Mouse (Mus musculus): ENCODE results near the gene Tcp10c. TPM values are rescaled to one million over a fixed set of nuclear protein-coding genes. Genes with fewer than 3 reads are reported as not detected.
"Not testable (repeated sequence)": the region's sequence is repeated elsewhere in the genome, so short reads cannot be mapped to it uniquely, and the experiment has no call there.

Gene Tcp10c
- total and polyA plus RNA-seq, 3 experiments, result not detected

DNA sequence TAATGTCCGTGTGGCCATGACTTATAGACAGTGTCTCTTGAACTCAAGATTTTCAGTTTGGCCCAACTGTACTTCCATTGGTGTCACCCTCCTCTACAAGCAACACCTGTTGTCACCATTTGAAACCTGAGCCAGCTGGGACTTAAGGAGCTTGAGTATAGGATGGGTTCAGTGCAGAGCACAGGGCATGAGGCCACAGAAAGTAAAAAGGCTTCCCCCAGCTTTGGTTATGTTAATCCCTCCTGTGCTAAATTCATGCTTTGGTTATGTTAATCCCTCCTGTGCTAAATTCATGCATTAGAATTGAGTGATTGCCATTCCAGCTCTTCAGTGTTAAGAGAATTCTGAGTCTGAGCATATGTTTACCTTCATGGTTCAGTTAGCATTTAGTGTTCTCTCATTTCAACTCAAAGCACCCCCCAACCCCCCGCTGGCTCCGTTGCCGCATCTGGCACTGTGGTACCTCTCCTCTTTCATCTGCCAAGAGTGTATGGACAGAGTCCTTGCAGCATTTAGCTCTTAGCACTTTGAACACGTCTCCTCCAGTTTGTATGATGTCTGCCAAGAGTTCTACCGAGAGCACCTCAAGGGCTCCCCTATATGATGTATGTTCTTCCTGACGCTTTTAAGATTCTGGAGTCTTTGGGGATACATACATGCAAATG lies 25.7 kb downstream of the Tcp10c start:
- not testable (repeated sequence) for H3K27me3 ChIP-seq (ENCODE audit: control insufficient read depth in 1 of 2, insufficient read depth in 2 of 2, low read length in 2 of 2); H3K9me3 ChIP-seq (replicated peaks; ENCODE audit: insufficient read depth, low read length); DNase-seq (ENCODE audit: low read depth, low spot score); H3K4me1 ChIP-seq (ENCODE audit: control insufficient read depth in 1 of 2, insufficient read depth in 2 of 2, low read length in 2 of 2); H3K27ac ChIP-seq (ENCODE audit: control insufficient read depth, low read depth, low read length); H3K9ac ChIP-seq (ENCODE audit: control insufficient read depth, low read depth, low read length, poor library complexity, severe bottlenecking); H3K4me3 ChIP-seq (ENCODE audit: control insufficient read depth in 1 of 2, insufficient read depth in 1 of 2, low read depth in 2 of 2, low read length in 2 of 2); H3K36me3 ChIP-seq (ENCODE audit: control insufficient read depth in 1 of 2, insufficient read depth in 2 of 2, low read length in 2 of 2); H3K79me2 ChIP-seq (ENCODE audit: control insufficient read depth, insufficient read depth, low read length, poor library complexity)

DNA sequence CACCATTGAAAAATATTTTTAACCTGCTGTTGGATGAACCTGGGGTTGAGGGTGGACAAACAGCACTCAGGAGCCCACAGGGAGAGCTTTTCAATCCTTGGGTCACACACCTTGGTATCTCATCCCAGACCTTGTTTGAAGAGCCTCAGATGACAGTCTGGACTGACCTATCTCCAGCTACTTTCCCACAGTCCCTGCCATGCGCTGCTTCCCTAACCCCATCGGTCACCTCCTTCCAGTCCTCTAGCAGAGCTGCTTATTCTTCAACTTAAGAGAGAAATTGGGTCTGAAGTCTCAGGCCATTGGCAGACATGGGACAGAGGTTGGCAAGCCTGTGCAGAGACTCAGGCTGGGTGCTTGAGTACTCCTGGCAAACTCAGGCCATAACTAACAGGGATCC lies 26.9 kb downstream of the Tcp10c start:
- H3K79me2 ChIP-seq (ENCODE audit: control insufficient read depth, insufficient read depth, low read length, poor library complexity); H3K27ac ChIP-seq (ENCODE audit: control insufficient read depth, low read depth, low read length); DNase-seq (ENCODE audit: low read depth, low spot score): not testable (repeated sequence)

DNA sequence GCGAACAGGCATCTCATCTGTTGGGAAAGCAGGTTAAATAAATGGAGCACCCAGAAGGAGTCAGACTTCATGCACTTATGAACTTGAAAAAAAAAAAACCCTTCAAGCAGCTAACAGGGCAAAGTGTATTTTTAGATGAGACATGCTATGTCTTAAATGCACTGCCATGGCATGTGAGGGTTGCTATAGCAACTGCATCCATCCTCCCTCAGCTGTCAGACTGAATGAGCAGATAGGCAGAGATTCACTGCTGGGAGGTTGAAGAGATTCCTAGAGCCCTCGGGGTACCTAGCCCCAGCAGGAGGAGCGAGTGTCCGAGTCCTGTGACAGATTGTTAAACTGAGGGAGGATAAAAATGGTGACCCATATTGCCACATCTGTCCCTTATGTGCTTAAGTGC lies 36.6 kb downstream of the Tcp10c start:
- H3K4me1 ChIP-seq (ENCODE audit: control insufficient read depth in 1 of 2, insufficient read depth in 2 of 2, low read length in 2 of 2); DNase-seq (ENCODE audit: low read depth, low spot score); H3K79me2 ChIP-seq (ENCODE audit: control insufficient read depth, insufficient read depth, low read length, poor library complexity); H3K9ac ChIP-seq (ENCODE audit: control insufficient read depth, low read depth, low read length, poor library complexity, severe bottlenecking); H3K27ac ChIP-seq (ENCODE audit: control insufficient read depth, low read depth, low read length); H3K36me3 ChIP-seq (ENCODE audit: control insufficient read depth in 1 of 2, insufficient read depth in 2 of 2, low read length in 2 of 2); H3K9me3 ChIP-seq (replicated peaks; ENCODE audit: insufficient read depth, low read length); H3K27me3 ChIP-seq (ENCODE audit: control insufficient read depth in 1 of 2, insufficient read depth in 2 of 2, low read length in 2 of 2); H3K4me3 ChIP-seq (ENCODE audit: control insufficient read depth in 1 of 2, insufficient read depth in 1 of 2, low read depth in 2 of 2, low read length in 2 of 2): not testable (repeated sequence)

More for the DNA sequence above, 26.9 kb downstream of the Tcp10c start:
- not testable (repeated sequence) for H3K4me1 ChIP-seq (ENCODE audit: control insufficient read depth in 1 of 2, insufficient read depth in 2 of 2, low read length in 2 of 2); H3K9me3 ChIP-seq (replicated peaks; ENCODE audit: insufficient read depth, low read length); H3K27me3 ChIP-seq (ENCODE audit: control insufficient read depth in 1 of 2, insufficient read depth in 2 of 2, low read length in 2 of 2); H3K36me3 ChIP-seq (ENCODE audit: control insufficient read depth in 1 of 2, insufficient read depth in 2 of 2, low read length in 2 of 2); H3K4me3 ChIP-seq (ENCODE audit: control insufficient read depth in 1 of 2, insufficient read depth in 1 of 2, low read depth in 2 of 2, low read length in 2 of 2); H3K9ac ChIP-seq (ENCODE audit: control insufficient read depth, low read depth, low read length, poor library complexity, severe bottlenecking)

DNA sequence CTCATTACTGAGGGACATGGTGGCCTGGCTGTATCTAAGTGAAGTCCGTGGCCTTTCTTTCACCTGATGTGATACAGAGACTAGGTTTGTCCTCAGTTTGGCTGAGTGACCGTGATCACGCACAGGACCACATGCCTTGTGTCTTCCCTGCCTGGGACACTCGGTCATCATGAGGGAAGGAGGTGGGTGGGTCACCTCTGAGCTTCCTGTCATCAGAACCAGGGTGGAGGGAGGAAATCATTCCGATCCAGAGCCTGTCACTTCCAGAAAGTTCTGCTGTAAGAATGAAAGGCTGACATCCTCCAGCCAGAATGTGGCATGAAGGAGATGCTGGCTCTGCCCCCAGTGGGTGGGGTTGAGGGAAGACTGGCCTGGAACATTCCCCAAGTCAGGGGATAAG lies 45.6 kb downstream of the Tcp10c start:
- DNase-seq (ENCODE audit: low read depth, low spot score); H3K27me3 ChIP-seq (ENCODE audit: control insufficient read depth in 1 of 2, insufficient read depth in 2 of 2, low read length in 2 of 2); H3K27ac ChIP-seq (ENCODE audit: control insufficient read depth, low read depth, low read length); H3K4me1 ChIP-seq (ENCODE audit: control insufficient read depth in 1 of 2, insufficient read depth in 2 of 2, low read length in 2 of 2); H3K79me2 ChIP-seq (ENCODE audit: control insufficient read depth, insufficient read depth, low read length, poor library complexity); H3K4me3 ChIP-seq (ENCODE audit: control insufficient read depth in 1 of 2, insufficient read depth in 1 of 2, low read depth in 2 of 2, low read length in 2 of 2); H3K9me3 ChIP-seq (replicated peaks; ENCODE audit: insufficient read depth, low read length); H3K9ac ChIP-seq (ENCODE audit: control insufficient read depth, low read depth, low read length, poor library complexity, severe bottlenecking); H3K36me3 ChIP-seq (ENCODE audit: control insufficient read depth in 1 of 2, insufficient read depth in 2 of 2, low read length in 2 of 2): not testable (repeated sequence)

DNA sequence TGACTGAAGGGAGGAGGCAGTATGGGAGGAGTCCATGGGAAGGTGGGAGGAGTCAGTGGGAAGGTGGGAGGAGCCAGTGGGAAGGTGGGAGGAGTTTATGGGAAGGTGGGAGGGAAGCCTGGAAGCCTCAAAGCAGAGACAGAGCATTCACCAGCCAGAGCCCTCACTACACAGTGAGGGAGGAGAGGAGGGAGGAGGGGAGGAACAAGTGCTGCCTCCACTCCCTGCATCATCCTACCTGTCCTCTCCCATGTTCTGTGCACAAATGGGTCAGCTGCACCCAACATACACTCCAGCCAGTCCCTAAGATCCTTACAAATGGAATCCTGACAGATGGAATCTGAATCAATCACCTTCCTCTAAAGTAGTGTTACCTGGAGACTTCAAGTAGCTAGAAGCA lies 47.7 kb downstream of the Tcp10c start:
- not testable (repeated sequence) for H3K9me3 ChIP-seq (replicated peaks; ENCODE audit: insufficient read depth, low read length); H3K4me3 ChIP-seq (ENCODE audit: control insufficient read depth in 1 of 2, insufficient read depth in 1 of 2, low read depth in 2 of 2, low read length in 2 of 2); H3K27me3 ChIP-seq (ENCODE audit: control insufficient read depth in 1 of 2, insufficient read depth in 2 of 2, low read length in 2 of 2); H3K9ac ChIP-seq (ENCODE audit: control insufficient read depth, low read depth, low read length, poor library complexity, severe bottlenecking); DNase-seq (ENCODE audit: low read depth, low spot score); H3K4me1 ChIP-seq (ENCODE audit: control insufficient read depth in 1 of 2, insufficient read depth in 2 of 2, low read length in 2 of 2); H3K79me2 ChIP-seq (ENCODE audit: control insufficient read depth, insufficient read depth, low read length, poor library complexity); H3K36me3 ChIP-seq (ENCODE audit: control insufficient read depth in 1 of 2, insufficient read depth in 2 of 2, low read length in 2 of 2); H3K27ac ChIP-seq (ENCODE audit: control insufficient read depth, low read depth, low read length)

DNA sequence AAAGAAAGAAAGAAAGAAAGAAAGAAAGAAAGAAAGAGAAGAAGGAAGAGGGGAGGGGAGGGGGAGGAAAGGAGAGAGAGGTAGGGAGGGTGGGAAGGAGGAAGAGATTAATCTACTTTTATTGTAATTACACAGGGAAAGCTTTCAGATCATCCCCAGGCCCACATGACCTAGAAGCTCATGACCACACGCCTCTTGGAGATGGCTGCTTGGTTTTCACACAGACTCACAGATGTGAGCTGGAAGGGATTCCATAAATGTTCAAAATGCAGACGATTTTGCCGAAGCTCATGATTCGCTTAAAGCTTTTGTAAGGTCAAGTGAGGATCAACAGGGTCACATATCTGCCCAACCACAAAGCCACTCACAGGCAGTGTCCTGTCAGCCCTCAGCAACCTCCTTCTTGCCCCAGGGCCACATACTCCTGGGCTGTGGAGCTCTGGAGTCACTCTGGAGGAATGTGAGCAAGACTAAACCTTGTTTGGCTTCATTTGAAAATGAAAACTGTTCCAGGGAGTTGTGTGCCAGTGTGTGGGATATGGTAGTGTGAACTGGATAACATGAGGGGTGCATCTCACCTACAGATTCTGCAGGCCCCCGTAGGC lies 49.3 kb downstream of the Tcp10c start:
- H3K9ac ChIP-seq (ENCODE audit: control insufficient read depth, low read depth, low read length, poor library complexity, severe bottlenecking); DNase-seq (ENCODE audit: low read depth, low spot score); H3K36me3 ChIP-seq (ENCODE audit: control insufficient read depth in 1 of 2, insufficient read depth in 2 of 2, low read length in 2 of 2); H3K4me1 ChIP-seq (ENCODE audit: control insufficient read depth in 1 of 2, insufficient read depth in 2 of 2, low read length in 2 of 2); H3K27me3 ChIP-seq (ENCODE audit: control insufficient read depth in 1 of 2, insufficient read depth in 2 of 2, low read length in 2 of 2); H3K9me3 ChIP-seq (replicated peaks; ENCODE audit: insufficient read depth, low read length); H3K27ac ChIP-seq (ENCODE audit: control insufficient read depth, low read depth, low read length); H3K79me2 ChIP-seq (ENCODE audit: control insufficient read depth, insufficient read depth, low read length, poor library complexity); H3K4me3 ChIP-seq (ENCODE audit: control insufficient read depth in 1 of 2, insufficient read depth in 1 of 2, low read depth in 2 of 2, low read length in 2 of 2): not testable (repeated sequence)

DNA sequence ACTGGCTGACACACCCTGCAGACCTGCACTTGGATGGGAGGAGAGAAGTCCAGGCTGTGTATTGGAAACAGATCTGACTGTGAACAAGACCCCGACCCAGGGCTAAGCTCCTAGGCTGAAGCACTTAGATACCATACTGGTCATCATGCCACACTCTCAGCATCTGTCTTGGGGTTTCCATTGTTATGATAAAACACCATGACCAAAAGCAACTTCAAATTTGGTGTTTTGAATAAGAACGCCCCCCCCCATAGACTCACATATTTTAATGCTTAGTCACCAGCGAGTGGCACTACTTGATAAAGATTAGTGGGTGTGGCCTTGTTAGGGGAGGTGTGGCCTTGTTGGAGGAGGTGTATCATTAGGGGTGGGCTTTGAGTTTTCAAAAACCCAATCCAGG lies 51.7 kb downstream of the Tcp10c start:
- H3K79me2 ChIP-seq (ENCODE audit: control insufficient read depth, insufficient read depth, low read length, poor library complexity); H3K4me1 ChIP-seq (ENCODE audit: control insufficient read depth in 1 of 2, insufficient read depth in 2 of 2, low read length in 2 of 2); H3K36me3 ChIP-seq (ENCODE audit: control insufficient read depth in 1 of 2, insufficient read depth in 2 of 2, low read length in 2 of 2); H3K4me3 ChIP-seq (ENCODE audit: control insufficient read depth in 1 of 2, insufficient read depth in 1 of 2, low read depth in 2 of 2, low read length in 2 of 2); H3K9me3 ChIP-seq (replicated peaks; ENCODE audit: insufficient read depth, low read length); H3K9ac ChIP-seq (ENCODE audit: control insufficient read depth, low read depth, low read length, poor library complexity, severe bottlenecking); H3K27me3 ChIP-seq (ENCODE audit: control insufficient read depth in 1 of 2, insufficient read depth in 2 of 2, low read length in 2 of 2); H3K27ac ChIP-seq (ENCODE audit: control insufficient read depth, low read depth, low read length); DNase-seq (ENCODE audit: low read depth, low spot score): not testable (repeated sequence)

Measured in MEL (cell line).